ENCODE assay signal across 19 mouse cellular contexts in genomic region chr5:36199519-36199918, GRCm38 (mm10). TPM values are rescaled to one million over a fixed set of nuclear protein-coding genes. Genes with fewer than 3 reads are reported as not detected.
"Had no signal": no experiment of that assay in that cellular context is flagged by ENCODE, and none has a peak within 500 bp of the region (broad histone marks: within the 10 kb centered on the region; RNA-seq: fewer than 3 reads in every experiment).

No protein-coding gene starts in this region.

- H3K4me1 ChIP-seq: stomach, embryonic 15.5 days had no signal

- H3K27me3 ChIP-seq: neural tube, embryonic 15.5 days; stomach, embryonic 15.5 days had no signal

- H3K4me2 ChIP-seq: neural tube, embryonic 15.5 days; stomach, embryonic 15.5 days had no signal

- H3K36me3 ChIP-seq: neural tube, embryonic 15.5 days; stomach, embryonic 15.5 days had no signal

- H3K9ac ChIP-seq: neural tube, embryonic 15.5 days; stomach, embryonic 15.5 days had no signal

- H3K27ac ChIP-seq: neural tube, embryonic 15.5 days; stomach, embryonic 15.5 days; stomach, postnatal 0 days had no signal

- DNase-seq: retina, postnatal 1 day; right cerebral cortex, adult 18-20 months; right cerebral cortex, postnatal 14 days; right cerebral cortex, postnatal 25 days; right cerebral cortex, postnatal 4 days; spleen, adult 18-20 months; thymus, adult 18-20 months; thymus, adult 2 months; thymus, postnatal 14 days; thymus, postnatal 25 days; thymus, postnatal 36 days; thymus, postnatal 4 days had no signal

- H3K4me3 ChIP-seq: neural tube, embryonic 15.5 days; stomach, embryonic 15.5 days had no signal

- H3K9me3 ChIP-seq: neural tube, embryonic 15.5 days; stomach, embryonic 15.5 days had no signal

RNA-seq across cellular contexts. Expression of gene Psapl1, which starts 4.3 kb away (rescaled TPM):
- total RNA-seq: neutrophil, adult 5-6 weeks had no signal
- polyA plus RNA-seq: neural tube, embryonic 14.5 days; neural tube, embryonic 15.5 days; spleen, adult 2 months; testis, adult 2 months had no signal
